Mouse (Mus musculus): ENCODE results near the gene Neurod2.

Neurod2 gene

DNA sequence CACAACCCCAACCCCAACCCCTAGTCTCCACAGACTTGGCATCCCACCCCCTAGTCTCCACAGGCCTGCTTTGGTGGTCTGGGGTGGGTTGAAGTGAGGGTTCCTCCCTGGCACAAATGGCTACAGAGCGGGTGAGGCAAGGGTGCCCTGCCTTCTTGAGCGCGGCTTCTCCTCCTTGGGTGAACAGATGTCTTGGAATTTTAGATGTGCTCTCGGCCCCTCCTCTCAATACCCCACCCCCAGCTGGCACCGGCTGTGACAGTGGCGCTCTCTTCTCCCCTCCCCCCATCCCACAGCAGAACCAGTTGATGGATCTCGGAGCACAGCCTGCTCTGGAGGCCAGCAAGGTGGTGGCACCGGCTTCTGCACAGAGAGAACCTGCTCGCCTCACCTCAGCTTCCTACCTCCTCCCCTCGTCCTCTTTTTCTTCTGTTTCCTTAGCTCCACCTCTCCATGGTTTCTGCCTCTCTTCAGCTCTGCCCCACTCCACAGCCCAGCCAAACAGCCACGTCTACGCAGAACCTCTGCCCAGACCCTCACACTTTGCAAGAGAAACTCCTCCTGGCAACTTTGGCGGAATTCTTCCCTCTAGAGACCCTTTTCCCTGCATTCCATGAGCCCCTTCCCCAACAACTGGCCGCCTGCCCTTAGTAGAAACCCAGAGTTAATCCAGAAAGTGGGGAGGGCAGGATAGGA lies 10.9 kb downstream of the Neurod2 start:
- DNase-seq (ENCODE audit: low spot score in 2 of 2) = no peak

GRCm38 (mm10) chr11:98317479-98317878 lies 12.0 kb downstream of the Neurod2 start:
- DNase-seq (ENCODE audit: low spot score in 2 of 2) = no peak

DNA sequence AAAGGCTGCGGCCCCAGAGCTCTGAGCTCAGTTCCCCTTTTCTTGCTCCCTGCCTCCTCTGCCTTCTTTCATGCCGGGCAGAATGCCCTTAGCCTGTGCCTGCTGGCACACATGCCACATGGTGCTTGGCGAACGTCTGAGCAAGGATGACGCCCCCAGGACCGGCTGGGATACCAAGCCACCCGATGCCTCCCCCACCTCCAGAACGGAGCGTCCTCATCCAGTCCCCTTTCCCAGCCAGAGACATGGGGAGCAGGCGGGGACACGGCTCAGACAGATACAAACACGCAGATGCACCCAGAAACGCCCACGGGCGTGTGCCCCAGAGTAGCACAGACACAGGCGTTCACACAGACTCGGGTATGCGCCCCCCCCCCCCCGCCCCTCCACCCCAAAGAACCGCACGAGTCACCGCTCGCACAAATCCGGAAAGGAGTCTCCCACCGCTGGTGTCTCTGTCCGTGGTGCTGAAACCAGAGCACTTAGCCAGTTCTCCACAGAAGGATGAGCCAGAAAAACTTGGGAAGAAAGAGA lies 15.6 kb downstream of the Neurod2 start:
- peak in 1 of 2 experiments; percentile 68 for DNase-seq (ENCODE audit: low spot score in 2 of 2)

GRCm38 (mm10) chr11:98298484-98299205 lies 30.8 kb downstream of the Neurod2 start:
- no peak for DNase-seq (ENCODE audit: low spot score in 2 of 2)

DNA sequence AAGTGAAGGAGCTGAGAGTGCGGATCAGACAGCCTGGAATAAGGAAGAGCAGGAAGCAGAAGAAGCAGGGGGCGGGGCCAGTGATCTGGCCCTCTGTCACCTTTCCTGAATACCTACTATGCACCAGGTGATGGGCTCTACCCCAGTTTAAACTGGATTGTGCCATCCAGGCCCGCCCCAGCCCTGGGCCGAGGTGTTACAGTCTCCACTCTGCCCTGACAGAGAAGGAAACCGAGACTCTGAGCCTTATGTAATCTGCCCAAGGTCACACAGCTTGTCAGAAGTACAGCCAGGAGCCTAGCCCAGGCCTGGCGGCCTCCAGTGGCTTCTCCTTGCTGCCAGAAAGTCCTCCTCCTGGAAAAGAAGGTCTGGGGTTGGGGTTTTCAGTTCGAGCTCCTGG lies 31.7 kb downstream of the Neurod2 start:
- DNase-seq (ENCODE audit: low spot score in 2 of 2) = no peak

- no peak for DNase-seq (ENCODE audit: low spot score in 2 of 2)
Observed at GRCm38 (mm10) chr11:98296916-98297315, 32.5 kb downstream of the Neurod2 start.

GRCm38 (mm10) chr11:98296277-98296676 lies 33.2 kb downstream of the Neurod2 start:
- DNase-seq (ENCODE audit: low spot score in 2 of 2) = peak; percentile 47 to 58

DNA sequence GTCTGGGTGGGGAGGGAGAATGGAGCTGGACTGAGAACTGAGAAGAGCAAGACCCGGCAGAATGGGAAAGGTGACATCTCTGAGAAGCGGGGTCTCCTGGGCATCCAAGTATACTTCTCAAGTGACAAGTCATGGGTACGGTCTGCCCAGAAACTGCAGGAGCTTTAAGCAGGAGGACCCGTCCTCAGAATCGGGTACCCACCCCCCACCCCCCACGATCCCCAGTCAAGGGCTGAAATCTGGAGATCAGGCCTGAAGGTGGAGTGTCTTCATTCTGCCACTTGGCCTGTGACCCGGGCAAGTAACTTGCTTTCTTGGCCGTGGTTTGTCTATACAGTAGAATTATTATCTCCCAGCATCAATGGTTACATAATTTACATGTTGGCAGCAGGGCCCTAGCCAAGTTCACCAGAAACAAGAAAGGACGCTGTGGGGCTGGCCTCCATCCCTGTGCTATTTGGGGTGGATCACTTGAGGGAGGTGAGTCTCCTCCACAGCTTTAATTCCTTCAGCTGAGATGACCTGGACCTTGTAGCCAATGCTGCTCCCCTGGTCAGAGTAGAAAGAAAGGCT lies 34.3 kb downstream of the Neurod2 start:
- no peak for DNase-seq (ENCODE audit: low spot score in 2 of 2)

- peak; percentile 39 to 75 for DNase-seq (ENCODE audit: low spot score in 2 of 2)
Observed at GRCm38 (mm10) chr11:98294188-98295012, 35.0 kb downstream of the Neurod2 start.

GRCm38 (mm10) chr11:98293070-98293469 lies 36.4 kb downstream of the Neurod2 start:
- no peak for DNase-seq (ENCODE audit: low spot score in 2 of 2)

DNA sequence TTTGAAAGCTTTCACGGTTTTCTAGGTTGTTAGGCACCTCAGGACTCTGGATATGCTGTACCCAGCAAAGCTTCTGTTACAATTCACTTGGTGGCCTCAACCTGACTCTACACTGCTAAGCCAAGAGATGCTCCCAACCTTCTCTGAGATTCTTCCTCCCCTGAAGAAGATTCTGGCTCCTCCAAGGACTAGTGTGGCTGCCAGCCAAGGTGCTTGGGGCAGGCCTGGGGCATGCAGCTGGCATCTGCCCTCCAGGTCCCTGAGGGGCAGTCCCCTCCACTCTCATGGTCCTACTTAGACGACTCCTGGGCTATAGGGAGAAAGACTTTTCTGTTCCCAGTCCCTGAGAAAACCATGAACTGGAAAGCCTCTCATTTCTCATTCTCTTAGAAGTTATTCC lies 38.5 kb downstream of the Neurod2 start:
- no peak for DNase-seq (ENCODE audit: low spot score in 2 of 2)

DNA sequence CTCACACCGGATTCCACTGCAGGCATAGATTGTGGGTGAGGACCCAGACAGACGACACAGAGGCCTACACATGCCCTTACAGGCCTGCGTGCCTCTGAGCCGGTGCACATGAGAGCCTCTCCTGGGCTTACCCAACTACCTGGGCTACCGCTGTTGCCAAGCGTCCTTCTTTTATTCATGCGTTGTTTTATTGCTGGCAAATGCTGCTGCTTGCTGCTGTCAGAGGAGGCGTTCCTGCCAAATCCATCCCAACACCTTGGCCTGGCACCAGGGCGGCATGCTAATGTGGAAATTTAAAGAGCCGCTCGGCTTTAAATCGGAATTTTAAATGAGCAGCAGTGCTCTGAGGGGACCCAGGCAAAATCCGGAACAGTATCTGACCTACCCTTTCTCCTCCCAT lies 39.6 kb downstream of the Neurod2 start:
- peak in 1 of 2 experiments; percentile 21 for DNase-seq (ENCODE audit: low spot score in 2 of 2)

GRCm38 (mm10) chr11:98287961-98288360 lies 41.5 kb downstream of the Neurod2 start:
- DNase-seq (ENCODE audit: low spot score in 2 of 2) = no peak

DNA sequence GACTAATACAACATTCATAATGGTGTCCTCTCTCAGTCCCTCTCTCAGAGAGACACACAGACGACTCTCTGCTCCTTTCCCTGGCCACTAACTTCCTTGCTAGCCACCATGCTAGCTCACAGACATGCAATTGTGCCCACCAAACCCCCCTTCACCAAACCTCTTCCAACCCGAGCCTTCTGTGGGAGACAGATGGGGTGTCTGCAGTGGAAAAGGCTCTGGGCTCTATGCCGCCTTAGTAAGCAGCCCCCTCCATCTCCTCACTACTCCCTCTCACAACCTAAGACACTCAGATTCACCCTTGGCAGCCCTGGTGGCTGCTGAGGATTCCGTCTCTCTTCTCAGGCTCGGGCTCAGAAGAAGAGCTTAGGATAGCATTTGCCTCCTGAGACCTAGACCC lies 41.9 kb downstream of the Neurod2 start:
- no peak for DNase-seq (ENCODE audit: low spot score in 2 of 2)

GRCm38 (mm10) chr11:98285368-98285767 lies 44.1 kb downstream of the Neurod2 start:
- no peak for DNase-seq (ENCODE audit: low spot score in 2 of 2)

DNA sequence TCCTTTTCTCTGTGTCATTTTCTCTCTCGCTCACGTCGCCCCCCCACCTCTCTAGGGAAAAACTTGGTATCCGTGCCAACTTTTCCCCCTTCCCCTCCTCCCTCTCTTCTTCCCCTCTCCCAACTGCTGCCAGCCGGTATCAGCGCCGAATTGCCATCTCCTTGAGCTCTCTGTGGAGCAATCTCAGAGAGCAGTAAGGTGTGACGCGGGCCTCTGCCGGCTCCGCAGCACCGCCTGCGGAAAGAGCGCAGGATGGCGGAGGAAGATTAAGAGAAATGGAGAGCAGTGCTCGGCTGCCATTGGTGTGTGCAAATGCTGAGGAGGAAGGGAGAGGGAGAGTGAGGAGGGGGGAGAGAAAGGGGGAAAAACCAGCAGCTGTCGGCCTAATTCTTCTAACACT lies 45.2 kb downstream of the Neurod2 start:
- peak; percentile 44 to 61 for DNase-seq (ENCODE audit: low spot score in 2 of 2)

- peak in 1 of 2 experiments; percentile 36 for DNase-seq (ENCODE audit: low spot score in 2 of 2)
Observed at GRCm38 (mm10) chr11:98283740-98284139, 45.7 kb downstream of the Neurod2 start.
